Mouse (Mus musculus): ENCODE data around the gene 4930435E12Rik.

The 4930435E12Rik gene

DNA sequence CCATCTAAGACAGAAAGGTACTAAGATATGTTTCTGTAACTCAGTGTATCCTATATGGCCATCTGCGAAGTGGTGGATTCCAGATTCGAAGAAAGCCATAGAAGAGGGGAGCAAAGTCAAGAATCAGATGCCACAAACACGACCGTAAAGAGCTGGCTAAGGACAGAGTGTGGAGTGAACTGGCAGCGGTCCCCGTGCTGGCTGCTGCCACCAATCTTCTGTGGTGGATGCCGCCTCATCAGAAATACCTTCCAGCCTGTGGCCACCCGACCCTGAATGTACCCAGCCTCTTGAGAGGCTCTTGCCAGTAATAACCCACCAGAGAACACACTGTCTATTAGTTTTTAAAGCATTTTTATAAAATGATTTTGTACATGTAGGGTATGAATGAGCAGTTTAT, 60.2 kb downstream of the 4930435E12Rik start:
- DNase-seq: no peak

DNA sequence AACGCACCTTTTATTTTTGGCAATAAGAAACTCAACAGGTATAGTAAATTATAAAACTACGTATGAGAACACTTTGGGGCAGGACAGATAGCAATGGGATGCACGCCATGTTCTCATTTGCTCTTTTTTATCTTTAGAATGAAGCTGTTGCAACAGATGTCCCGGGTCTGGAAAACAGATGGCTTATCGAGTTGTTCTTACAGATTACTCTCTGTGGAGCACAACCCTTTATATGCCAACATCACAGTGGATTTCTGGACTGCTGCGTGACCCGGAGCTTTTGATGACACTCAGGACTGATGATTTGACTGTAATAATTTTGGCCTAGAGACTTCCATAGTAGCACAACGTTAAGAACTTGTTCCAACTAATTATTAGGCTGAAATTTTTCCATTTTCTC, 60.8 kb downstream of the 4930435E12Rik start:
- no peak for DNase-seq

GRCm38 (mm10) chr16:38766671-38767070, 61.9 kb downstream of the 4930435E12Rik start:
- no peak for DNase-seq

- DNase-seq: no peak
These were observed 65.0 kb downstream of the 4930435E12Rik start for GRCm38 (mm10) chr16:38763508-38763907.

DNA sequence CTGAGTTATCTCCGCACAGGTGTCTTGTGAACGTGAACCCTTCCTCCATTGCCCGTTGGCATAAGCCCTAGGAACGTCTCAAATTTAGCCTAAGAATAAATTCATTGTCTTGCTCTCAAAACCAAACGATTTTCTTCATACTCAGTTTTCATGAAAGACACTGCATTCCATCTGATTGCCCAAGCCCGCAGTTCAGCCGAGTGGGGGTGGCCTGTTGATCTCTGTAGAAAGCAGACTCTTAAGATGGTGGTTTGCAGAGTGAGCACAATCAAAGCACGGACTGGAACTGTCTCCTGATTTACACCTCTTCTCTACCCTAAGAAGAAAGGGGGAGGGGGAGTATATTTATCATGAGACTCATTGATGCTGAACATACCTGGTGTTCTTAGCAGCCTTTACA, 66.1 kb downstream of the 4930435E12Rik start:
- no peak for DNase-seq
